Mouse (Mus musculus) MEL (cell line): ENCODE results near the gene Atoh8. TPM values are rescaled to one million over a fixed set of nuclear protein-coding genes. Genes with fewer than 3 reads are reported as not detected.

Experiments
- DNase-seq: peaks from one replicate; pipeline ENCODE4 v3.0.0; 2011; ENCODE audit warnings: low read depth, low spot score
- H3K27ac ChIP-seq: 2 replicates; pipeline ENCODE4 v1.5.1; 2012; ENCODE audit warnings: low read depth, mild to moderate bottlenecking, control low read depth, low read length, moderate library complexity; ENCODE audit not compliant: control insufficient read depth
- H3K27me3 ChIP-seq, 2 experiments: fragments of 150-350 bp in 1 of 2; sonication (generic) in 1 of 2; 2 replicates each; pipeline ENCODE4 v1.6.1; 2012; ENCODE audit warnings: low read length in 2 of 2, mild to moderate bottlenecking in 2 of 2, improper control_type of control experiment in 1 of 2, moderate library complexity in 1 of 2; ENCODE audit not compliant: insufficient read depth in 2 of 2, control insufficient read depth in 1 of 2
- H3K36me3 ChIP-seq, 2 experiments: 2 replicates each; pipeline ENCODE4 v1.6.1; 2012 to 2014; ENCODE audit warnings: low read length in 2 of 2, improper control_type of control experiment in 1 of 2, inconsistent platforms in 1 of 2, mild to moderate bottlenecking in 1 of 2; ENCODE audit not compliant: insufficient read depth in 2 of 2, control insufficient read depth in 1 of 2
- H3K4me1 ChIP-seq, 2 experiments: fragments of 150-350 bp in 1 of 2; sonication (generic) in 1 of 2; 2 replicates each; pipeline ENCODE4 v1.6.1; 2012; ENCODE audit warnings: low read length in 2 of 2, improper control_type of control experiment in 1 of 2, mild to moderate bottlenecking in 1 of 2; ENCODE audit not compliant: insufficient read depth in 2 of 2, control insufficient read depth in 1 of 2
- H3K4me3 ChIP-seq, 2 experiments: fragments of 150-350 bp in 1 of 2; sonication (generic) in 1 of 2; 2 replicates each; pipeline ENCODE4 v1.5.1; 2012; ENCODE audit warnings: low read depth in 2 of 2, low read length in 2 of 2, mild to moderate bottlenecking in 2 of 2, moderate library complexity in 2 of 2, control low read depth in 1 of 2, improper control_type of control experiment in 1 of 2; ENCODE audit not compliant: control insufficient read depth in 1 of 2, insufficient read depth in 1 of 2
- H3K79me2 ChIP-seq: 2 replicates; pipeline ENCODE4 v1.6.1; 2012; ENCODE audit warnings: mild to moderate bottlenecking, low read length, moderate library complexity; ENCODE audit not compliant: control insufficient read depth, poor library complexity, insufficient read depth
- H3K9ac ChIP-seq: 2 replicates; pipeline ENCODE4 v1.6.1; 2012; ENCODE audit warnings: low read depth, mild to moderate bottlenecking, control low read depth, low read length, moderate library complexity; ENCODE audit not compliant: control insufficient read depth, poor library complexity, severe bottlenecking
- H3K9me3 ChIP-seq: fragments of 150-350 bp; sonication (generic); replicated peaks from 2 replicates; pipeline ENCODE4 v1.6.1; 2012; ENCODE audit warnings: mild to moderate bottlenecking, low read length, improper control_type of control experiment, moderate library complexity; ENCODE audit not compliant: insufficient read depth
- BHLHE40 ChIP-seq: IDR thresholded peaks from 2 replicates; pipeline ENCODE4 v1.6.1; 2012; ENCODE audit warnings: low read depth, mild to moderate bottlenecking, inconsistent platforms, low read length, improper control_type of control experiment, borderline replicate concordance
- ETS1 ChIP-seq: IDR thresholded peaks from 2 replicates; pipeline ENCODE4 v1.6.1; 2012; ENCODE audit warnings: low read depth, mild to moderate bottlenecking, inconsistent platforms, low read length, improper control_type of control experiment, moderate library complexity
- GATA1 ChIP-seq: IDR thresholded peaks from 2 replicates; pipeline ENCODE4 v1.6.1; 2011; ENCODE audit warnings: low read depth, low read length, improper control_type of control experiment
- MAFK ChIP-seq: IDR thresholded peaks from 2 replicates; pipeline ENCODE4 v1.6.1; 2011; ENCODE audit warnings: low read depth, mild to moderate bottlenecking, low read length, improper control_type of control experiment, borderline replicate concordance
- MAX ChIP-seq: IDR thresholded peaks from 2 replicates; pipeline ENCODE4 v1.6.1; 2011; ENCODE audit warnings: low read length, improper control_type of control experiment
- MXI1 ChIP-seq: IDR thresholded peaks from 2 replicates; pipeline ENCODE4 v1.6.1; 2011; ENCODE audit warnings: mild to moderate bottlenecking, low read depth, low read length, improper control_type of control experiment
- MYB ChIP-seq: IDR thresholded peaks from 2 replicates; pipeline ENCODE4 v1.6.1; 2011; ENCODE audit warnings: mild to moderate bottlenecking, low read depth, low read length, improper control_type of control experiment
- NRF1 ChIP-seq: IDR thresholded peaks from 2 replicates; pipeline ENCODE4 v1.6.1; 2014; ENCODE audit warnings: low read depth, mild to moderate bottlenecking, inconsistent platforms, low read length, improper control_type of control experiment, moderate library complexity; ENCODE audit not compliant: poor library complexity, insufficient read depth, severe bottlenecking
- TBP ChIP-seq: IDR thresholded peaks from 2 replicates; pipeline ENCODE4 v1.8.0; 2011; ENCODE audit warnings: low read depth, low read length, improper control_type of control experiment
- TCF12 ChIP-seq: IDR thresholded peaks from 2 replicates; pipeline ENCODE4 v1.6.1; 2014; ENCODE audit warnings: low read depth, mild to moderate bottlenecking, inconsistent platforms, low read length, improper control_type of control experiment, moderate library complexity
- UBTF ChIP-seq: IDR thresholded peaks from 2 replicates; pipeline ENCODE4 v1.6.1; 2012; ENCODE audit warnings: low read depth, mild to moderate bottlenecking, inconsistent platforms, low read length, improper control_type of control experiment, moderate library complexity, borderline replicate concordance; ENCODE audit not compliant: insufficient read depth
- ZMIZ1 ChIP-seq: IDR thresholded peaks from 2 replicates; pipeline ENCODE4 v1.6.1; 2012; ENCODE audit warnings: low read depth, mild to moderate bottlenecking, inconsistent platforms, low read length, improper control_type of control experiment, moderate library complexity
- ZNF384 ChIP-seq: IDR thresholded peaks from 2 replicates; pipeline ENCODE4 v1.6.1; 2012; ENCODE audit warnings: low read depth, mild to moderate bottlenecking, inconsistent platforms, low read length, improper control_type of control experiment
- polyA plus RNA-seq, 2 experiments: library from polyadenylated mRNA; stranded (reverse) in 1 of 2; unstranded in 1 of 2; fragments of >175 nt in 1 of 2; fragments of >200 nt in 1 of 2; gene quantifications; 2 replicates each; pipeline versions ENCODE4 v1.2.1 to v1.2.4; 2012; ENCODE audit warnings: low replicate concordance in 2 of 2, low read depth in 1 of 2; ENCODE audit not compliant: insufficient read length in 2 of 2, insufficient read depth in 1 of 2, missing spikeins in 1 of 2
- total RNA-seq: library from RNA; depleted of rRNA; stranded (reverse); fragments of 300-350 nt; gene quantifications from 2 replicates; pipeline ENCODE4 v1.2.3, GENCODE M21; 2012

Gene Atoh8
- total and polyA plus RNA-seq, 3 experiments: not detected

DNA sequence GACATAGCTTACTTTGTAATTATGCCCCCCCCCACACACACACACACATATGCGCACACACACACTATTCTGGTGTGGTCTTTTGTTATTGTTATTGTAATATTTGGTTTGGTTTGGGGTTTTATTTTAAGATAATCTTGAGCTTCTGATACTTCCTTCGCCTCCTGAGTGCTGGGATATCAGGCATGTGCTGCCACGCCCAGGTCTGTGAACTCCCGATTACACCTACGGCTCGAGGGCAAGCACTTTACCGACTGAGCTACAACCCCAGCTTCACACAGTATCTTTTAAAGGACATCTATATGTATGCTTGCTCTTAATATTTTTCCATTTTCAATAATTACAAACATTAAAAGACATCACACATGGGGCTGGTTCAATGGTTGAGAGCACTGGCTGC is 44.1 kb upstream of the Atoh8 start (continued):
- TF ChIP-seq NRF1 (no peak), MAX (peak; percentile 81), MYB (no peak)

DNA sequence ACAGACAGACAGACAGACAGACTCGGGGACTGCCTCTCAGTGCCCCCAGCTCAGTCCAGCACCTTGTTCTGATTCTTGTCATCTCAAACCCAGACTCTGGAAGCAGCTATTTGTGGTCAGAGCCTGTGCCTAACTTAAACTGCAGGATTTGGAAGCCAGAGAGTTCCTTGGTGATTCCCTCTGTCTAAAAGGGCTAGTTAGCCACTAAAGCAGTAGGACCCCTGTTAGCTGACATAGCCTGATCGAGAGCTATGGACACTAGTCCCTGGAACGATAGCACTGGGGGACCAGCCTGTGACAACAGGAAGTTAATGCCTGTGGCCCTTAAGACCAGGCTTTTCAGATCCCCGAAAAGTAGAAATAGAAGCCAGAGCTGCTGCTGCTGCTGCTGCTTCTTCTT is 43.5 kb upstream of the Atoh8 start:
- DNase-seq: peak; percentile 45
- H3K9me3 ChIP-seq: no peaks in the 10 kb centered on the region
- peak overlapping the region; percentile 41 for H3K9ac ChIP-seq
- H3K4me1 ChIP-seq: peaks cover 17 to 25% of the 10 kb centered on the region in 2 experiments
- TF ChIP-seq ZNF384: peak; percentile 38; the same call in 1 of the 2 replicates
- no peak for TF ChIP-seq ZMIZ1
- H3K4me3 ChIP-seq: peak overlapping the region in 1 of 2 experiments; percentile 6; a peak in 1 of 4 replicates
- H3K36me3 ChIP-seq: peaks cover 0 to 27% of the 10 kb centered on the region in 2 experiments; a peak in 2 of 4 replicates
- H3K79me2 ChIP-seq: no peaks in the 10 kb centered on the region
- peak overlapping the region; percentile 61 for H3K27ac ChIP-seq
- no peaks in the 10 kb centered on the region for H3K27me3 ChIP-seq

DNA sequence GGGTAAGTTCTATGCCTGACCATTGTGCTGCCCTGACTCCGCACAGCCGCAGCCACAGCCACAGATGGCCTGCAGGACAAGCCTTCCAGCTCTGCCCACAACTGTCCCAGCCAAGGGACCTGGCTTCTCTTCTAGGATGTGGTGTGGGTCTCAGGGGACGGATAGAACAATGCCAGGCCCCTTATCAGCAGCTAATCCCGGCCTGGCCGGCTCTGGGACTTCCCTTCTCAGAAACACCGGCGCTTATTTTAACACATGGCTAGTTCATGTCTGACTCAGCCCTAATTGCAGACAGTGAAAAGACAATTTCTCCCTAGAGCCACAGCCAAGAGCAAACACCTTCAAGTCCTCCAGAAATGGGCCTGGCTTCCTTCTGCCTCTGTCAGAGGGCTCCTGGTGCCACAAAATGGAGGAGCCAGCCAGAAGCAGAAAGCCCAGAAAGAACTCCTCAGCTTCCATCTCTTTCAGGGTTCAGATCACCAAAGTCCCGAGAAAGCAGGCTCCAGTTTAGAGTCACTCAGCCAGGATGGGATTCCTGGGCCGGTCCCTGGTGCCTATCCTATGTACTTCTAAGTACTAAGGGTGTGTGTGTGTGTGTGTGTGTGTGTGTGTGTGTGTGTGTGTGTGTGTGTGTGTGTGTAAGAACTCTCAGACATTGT is 42.3 kb upstream of the Atoh8 start:
- Histone ChIP-seq H3K9me3 (no peaks in the 10 kb centered on the region), H3K79me2 (no peaks in the 10 kb centered on the region), H3K36me3 (peaks cover 0 to 27% of the 10 kb centered on the region in 2 experiments; a peak in 2 of 4 replicates), H3K4me3 (no peak overlapping the region), H3K27ac (peak overlapping the region; percentile 4; the same call in 1 of the 2 replicates), H3K27me3 (no peaks in the 10 kb centered on the region), H3K4me1 (peaks cover 17 to 25% of the 10 kb centered on the region in 2 experiments), H3K9ac (peak overlapping the region; percentile 15; the same call in 1 of the 2 replicates)
- peak; percentile 47 for DNase-seq
- peak; percentile 25; the same call in 1 of the 2 replicates for TF ChIP-seq MXI1
- TF ChIP-seq GATA1: peak; percentile 47; the same call in 1 of the 2 replicates
- 0 out of 2 replicates have a peak, but pooled peaks have one; percentile 12 for TF ChIP-seq ETS1
- TF ChIP-seq UBTF: peak; percentile 90; the same call in 1 of the 2 replicates
- no peak for TF ChIP-seq BHLHE40
- 0 out of 2 replicates have a peak, but pooled peaks have one; percentile 15 for TF ChIP-seq TCF12
- TF ChIP-seq TBP: peak; percentile 82; the same call in 1 of the 2 replicates
- TF ChIP-seq MAFK: no peak
